Mouse (Mus musculus): ENCODE measurements around the gene Gata2. TPM values are rescaled to one million over a fixed set of nuclear protein-coding genes. Genes with fewer than 3 reads are reported as not detected.

Gene Gata2
- total RNA-seq, 2 experiments from 2014 or later, result 21.4 to 23.7 TPM

DNA sequence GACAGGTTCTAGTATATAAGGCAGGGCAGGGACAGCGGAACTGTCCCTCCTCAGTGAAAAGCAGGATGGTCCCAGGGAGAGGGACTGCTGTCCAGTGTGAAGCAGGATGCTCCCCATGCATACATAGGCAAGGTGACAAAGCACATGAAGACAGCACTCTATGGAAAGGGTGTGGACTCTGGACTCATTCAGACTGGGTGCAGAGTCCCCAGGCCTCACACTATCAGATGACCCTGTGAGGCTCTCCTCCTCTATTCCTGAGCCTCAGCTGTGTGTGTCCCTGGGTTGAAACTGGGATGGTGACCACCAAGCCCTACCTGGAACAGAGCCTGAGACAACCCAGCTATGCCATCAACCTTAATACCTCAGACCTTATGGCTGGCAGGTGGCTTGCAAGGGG, 57.7 kb downstream of the Gata2 start:
- DNase-seq, result no peak
- intact Hi-C loops (cut with DNase I), result no loop called here

DNA sequence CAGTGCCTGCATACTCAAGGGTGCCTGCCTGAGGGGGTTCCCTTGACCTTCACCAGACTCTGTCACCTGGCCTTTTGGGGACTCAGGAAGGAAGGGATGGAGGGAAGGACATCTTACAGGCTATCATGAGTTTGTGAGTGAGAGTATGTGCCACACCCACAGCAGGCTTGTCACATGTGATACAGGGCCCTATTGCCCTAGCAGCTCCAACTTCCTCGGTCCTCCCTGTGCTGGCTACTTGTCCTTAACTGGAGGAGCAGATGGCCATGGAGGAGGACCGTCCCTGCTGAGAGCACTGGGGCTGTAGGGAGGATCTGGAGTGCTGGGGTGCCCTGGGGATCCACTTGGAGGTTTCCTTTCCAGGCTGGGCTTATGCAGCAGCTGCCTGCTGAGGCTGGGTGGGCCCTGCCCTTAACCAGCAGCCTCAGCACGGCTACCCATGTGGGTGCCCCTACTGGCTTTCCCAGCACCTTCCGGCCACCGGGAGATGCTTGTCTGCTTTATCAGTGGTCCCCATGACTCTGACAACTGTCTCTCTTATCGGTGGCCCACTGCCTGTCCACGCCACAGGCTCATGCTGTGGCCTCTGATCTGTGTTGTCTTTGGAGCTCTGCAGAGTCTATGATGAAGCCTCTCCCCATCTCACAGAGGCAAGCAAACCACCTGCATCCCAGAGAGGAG, 58.2 kb downstream of the Gata2 start:
- intact Hi-C loops (cut with DNase I), result no loop called here
- no peak for DNase-seq

DNA sequence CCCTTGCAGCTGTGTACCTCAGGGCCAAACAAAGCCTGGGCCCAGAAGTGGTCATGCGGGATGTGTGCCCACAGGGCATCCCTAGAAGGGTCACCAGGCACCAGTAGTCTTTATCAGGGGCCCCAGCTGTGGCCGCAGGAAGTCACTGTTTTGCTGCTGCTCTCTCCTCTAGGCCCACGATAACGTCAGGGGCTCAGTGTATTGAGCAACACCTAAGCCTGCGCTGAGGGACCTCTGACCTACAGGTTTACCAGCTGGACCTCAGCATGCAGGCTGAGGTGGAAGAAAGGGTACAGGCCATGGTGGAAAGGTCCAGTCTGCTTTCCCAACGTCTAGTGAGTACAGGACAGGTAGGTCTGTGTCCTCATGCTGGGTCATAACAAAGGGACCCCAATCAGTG, 60.4 kb downstream of the Gata2 start:
- intact Hi-C loops (cut with DNase I), result no loop called here
- no peak for DNase-seq

DNA sequence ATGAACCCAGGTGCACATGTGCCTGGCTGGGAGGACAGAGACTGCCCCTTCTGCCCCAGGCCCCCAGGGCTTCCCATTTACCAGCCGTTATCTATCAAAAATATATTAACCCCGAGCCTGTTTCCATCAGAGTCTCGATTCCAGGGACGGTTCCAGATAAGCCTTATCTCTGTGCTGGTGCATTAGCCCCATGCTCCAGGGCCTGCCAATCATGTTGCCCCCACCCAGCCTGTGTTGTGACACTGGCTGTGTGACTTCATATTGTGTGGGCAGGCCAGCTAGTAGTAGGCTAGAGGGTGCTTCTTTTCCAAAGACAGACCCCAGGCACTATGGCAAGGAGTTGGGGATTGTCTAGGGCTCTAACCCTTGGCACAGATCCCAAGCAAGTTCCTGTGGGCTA, 61.7 kb downstream of the Gata2 start:
- intact Hi-C loops (cut with DNase I), result no loop called here
- no peak for DNase-seq

Other genes starting within 250 kb of the Gata2 start
- gene H1fx, start 212.3 kb upstream of the Gata2 start, total RNA-seq (2021), result 1 to 10 TPM; 6.5 to 7.1 TPM
- gene Rab7, start 148.6 kb upstream of the Gata2 start, total RNA-seq (2021), result 100 to 1,000 TPM; 265 to 272 TPM
- 100 to 1,000 TPM in 1 of 2 experiments, 10 to 100 TPM in 1; 99.5 to 107 TPM for gene Rpn1, start 109.4 kb upstream of the Gata2 start, total RNA-seq (2021)
- gene Dnajb8, start 28.4 kb downstream of the Gata2 start, total RNA-seq (2021), result not detected

Measured in heart, postnatal 14 days (tissue).